Mouse (Mus musculus) hindbrain, embryonic 14.5 days (tissue): Measurements from ENCODE around the gene Ago3. TPM values are rescaled to one million over a fixed set of nuclear protein-coding genes. Genes with fewer than 3 reads are reported as not detected.
A peak's percentile ranks its signal among the peaks of the same experiment; 100 is the strongest.

Experiments used
- ATAC-seq: fragments of 200-750 bp; cut with Nextera tagmentation; 2 replicates; pipeline ENCODE4 v1.8.0; 2017; ENCODE audit warnings: moderate number of reproducible peaks, mild to moderate bottlenecking, moderate TSS enrichment, moderate library complexity; ENCODE audit not compliant: low FRiP score
- DNase-seq: peaks from one replicate; pipeline ENCODE4 v3.0.0-alpha.2; 2015; ENCODE audit warnings: low spot score
- H3K27ac ChIP-seq: fragments of 300-500 bp; sonication (generic); 2 replicates; pipeline ENCODE4 v1.5.1; 2014; ENCODE audit warnings: mild to moderate bottlenecking, moderate library complexity
- H3K27me3 ChIP-seq: fragments of 300-500 bp; sonication (generic); 2 replicates; pipeline ENCODE4 v1.6.1; 2014; ENCODE audit warnings: mild to moderate bottlenecking, low read length, mixed read lengths; ENCODE audit not compliant: control insufficient read depth, insufficient read depth
- H3K36me3 ChIP-seq: fragments of 300-500 bp; sonication (generic); replicated peaks from 2 replicates; pipeline ENCODE4 v1.6.1; 2014; ENCODE audit not compliant: control insufficient read depth, insufficient read depth
- H3K4me1 ChIP-seq: fragments of 300-500 bp; sonication (generic); replicated peaks from 2 replicates; pipeline ENCODE4 v1.6.1; 2014; ENCODE audit warnings: antibody characterized with exemption, low read length, mixed read lengths; ENCODE audit not compliant: control insufficient read depth, insufficient read depth
- H3K4me2 ChIP-seq: fragments of 300-500 bp; sonication (generic); replicated peaks from 2 replicates; pipeline ENCODE4 v1.6.1; 2014; ENCODE audit warnings: mild to moderate bottlenecking, moderate library complexity
- H3K4me3 ChIP-seq: fragments of 300-500 bp; sonication (generic); replicated peaks from 2 replicates; pipeline ENCODE4 v1.5.1; 2014; ENCODE audit warnings: mild to moderate bottlenecking, low read length
- H3K9ac ChIP-seq: fragments of 300-500 bp; sonication (generic); 2 replicates; pipeline ENCODE4 v1.6.1; 2014
- H3K9me3 ChIP-seq: fragments of 300-500 bp; sonication (generic); 2 replicates; pipeline ENCODE4 v1.6.1; 2016; ENCODE audit warnings: low read length; ENCODE audit not compliant: control insufficient read depth
- WGBS: fragments of 180-500 bp; shearing (Covaris S2); extraction: QIAGEN DNeasy Blood & Tissue Kit; methylation state at CpG from one replicate; pipeline ENCODE4 v1.1.7; 2014; 5-methylcytosine and 5-hydroxymethylcytosine counted together
- polyA plus RNA-seq: library from polyadenylated mRNA; unstranded; fragments of >200 nt; fragmentation: Nextera tagmentation; extraction: Ambion mirVana; gene quantifications from 2 replicates; pipeline ENCODE4 v1.2.1, GENCODE M21; 2014

Gene Ago3
- polyA plus RNA-seq, 1 experiment from 2014 or later, result 19.7 TPM

- 37% methylated on average over 13 of the region's 13 CpGs for WGBS
Measured at GRCm38 (mm10) chr4:126291196-126291595, 138.2 kb downstream of the Ago3 start.

GRCm38 (mm10) chr4:126290314-126290713, 139.0 kb downstream of the Ago3 start:
- Histone ChIP-seq H3K27me3 (peaks cover 41% of the 10 kb centered on the region), H3K4me3 (no peak overlapping the region), H3K4me1 (peaks cover 5% of the 10 kb centered on the region; the same call in 1 of the 2 replicates), H3K9ac (no peak overlapping the region), H3K4me2 (no peak overlapping the region), H3K36me3 (no peaks in the 10 kb centered on the region), H3K27ac (no peak overlapping the region), H3K9me3 (no peaks in the 10 kb centered on the region)
- WGBS, result 86% methylated on average over 8 of the region's 8 CpGs
- no peak for DNase-seq
- ATAC-seq, result no peak

More at GRCm38 (mm10) chr4:126291196-126291595, 138.2 kb downstream of the Ago3 start:
- Histone ChIP-seq H3K4me1 (peaks cover 5% of the 10 kb centered on the region; the same call in 1 of the 2 replicates), H3K36me3 (no peaks in the 10 kb centered on the region), H3K9ac (no peak overlapping the region), H3K9me3 (no peaks in the 10 kb centered on the region), H3K4me3 (no peak overlapping the region), H3K27ac (no peak overlapping the region), H3K27me3 (peaks cover 42% of the 10 kb centered on the region), H3K4me2 (no peak overlapping the region)
- ATAC-seq, result no peak
- no peak for DNase-seq

- Histone ChIP-seq H3K27me3 (peaks cover 41% of the 10 kb centered on the region), H3K4me2 (no peak overlapping the region), H3K27ac (no peak overlapping the region), H3K4me3 (no peak overlapping the region), H3K9me3 (no peaks in the 10 kb centered on the region), H3K4me1 (peaks cover 5% of the 10 kb centered on the region; the same call in 1 of the 2 replicates), H3K36me3 (no peaks in the 10 kb centered on the region), H3K9ac (no peak overlapping the region)
- WGBS, result 36% methylated on average over 17 of the region's 17 CpGs
- DNase-seq (no peak), ATAC-seq (no peak)
Measured at GRCm38 (mm10) chr4:126288085-126288666, 141.2 kb downstream of the Ago3 start.

- DNase-seq (no peak), ATAC-seq (no peak)
- WGBS, result 27% methylated on average over 11 of the region's 11 CpGs
- no peak overlapping the region for H3K9ac ChIP-seq
- peaks cover 5% of the 10 kb centered on the region; the same call in 1 of the 2 replicates for H3K4me1 ChIP-seq
- H3K4me3 ChIP-seq, result no peak overlapping the region; the same call in 1 of the 2 replicates
- no peak overlapping the region for H3K27ac ChIP-seq
- no peak overlapping the region for H3K4me2 ChIP-seq
- no peaks in the 10 kb centered on the region for H3K36me3 ChIP-seq
- peaks cover 41% of the 10 kb centered on the region for H3K27me3 ChIP-seq
- no peaks in the 10 kb centered on the region for H3K9me3 ChIP-seq
Measured at GRCm38 (mm10) chr4:126287302-126287995, 141.9 kb downstream of the Ago3 start.

- Histone ChIP-seq H3K4me2 (peak within 1 kb of the TSS; percentile 46), H3K27me3 (peaks cover 41% of the 10 kb centered on the region), H3K4me3 (peak within 1 kb of the TSS; percentile 29), H3K9ac (0 out of 2 replicates have a peak within 1 kb of the TSS, but pooled peaks have one; percentile 28), H3K36me3 (no peaks in the 10 kb centered on the region), H3K27ac (no peak within 1 kb of the TSS), H3K4me1 (peaks cover 5% of the 10 kb centered on the region; the same call in 1 of the 2 replicates), H3K9me3 (no peaks in the 10 kb centered on the region)
- DNase-seq, result no peak
- ATAC-seq, result no peak; the same call in 1 of the 2 replicates
- WGBS, result 2% methylated on average over 42 of the region's 42 CpGs
Measured at GRCm38 (mm10) chr4:126286492-126286891, 142.9 kb downstream of the Ago3 start, which contains the start of gene Col8a2. TSS of gene Col8a2 (plus strand) at chr4:126286793.

- Histone ChIP-seq H3K27ac (no peak overlapping the region), H3K36me3 (no peaks in the 10 kb centered on the region), H3K4me2 (no peak overlapping the region), H3K9me3 (no peaks in the 10 kb centered on the region), H3K27me3 (peaks cover 30% of the 10 kb centered on the region), H3K4me1 (peaks cover 5% of the 10 kb centered on the region; the same call in 1 of the 2 replicates), H3K9ac (no peak overlapping the region), H3K4me3 (no peak overlapping the region)
- DNase-seq (no peak), ATAC-seq (no peak)
- 89% methylated on average over 8 of the region's 8 CpGs for WGBS
Measured at GRCm38 (mm10) chr4:126283582-126283981, 145.8 kb downstream of the Ago3 start.

- ATAC-seq, result no peak
- H3K9me3 ChIP-seq, result no peaks in the 10 kb centered on the region
- no peak overlapping the region for H3K4me3 ChIP-seq
- DNase-seq, result no peak
- no peak overlapping the region for H3K27ac ChIP-seq
- 61% methylated on average over 9 of the region's 9 CpGs for whole genome bisulfite sequencing
- H3K36me3 ChIP-seq, result no peaks in the 10 kb centered on the region
- H3K9ac ChIP-seq, result no peak overlapping the region
- peaks cover 2% of the 10 kb centered on the region; the same call in 1 of the 2 replicates for H3K4me1 ChIP-seq
- H3K27me3 ChIP-seq, result peaks cover 12% of the 10 kb centered on the region
- no peak overlapping the region for H3K4me2 ChIP-seq
Measured at GRCm38 (mm10) chr4:126281706-126282105, 147.7 kb downstream of the Ago3 start.

Other genes starting within 250 kb of the Ago3 start
- 127 and 139 TPM in 2 replicates for gene Thrap3, start 226.8 kb downstream of the Ago3 start, polyA plus RNA-seq
- gene Map7d1, start 173.2 kb downstream of the Ago3 start, polyA plus RNA-seq, result 84.2 and 90.0 TPM in 2 replicates
- 40.7 and 45.9 TPM in 2 replicates for gene Trappc3, start 167.2 kb downstream of the Ago3 start, polyA plus RNA-seq
- gene Col8a2, start 142.8 kb downstream of the Ago3 start, polyA plus RNA-seq, result 8.1 and 9.9 TPM in 2 replicates
- 56.4 and 57.9 TPM in 2 replicates for gene Adprhl2, start 107.9 kb downstream of the Ago3 start, polyA plus RNA-seq
- 7.2 and 8.2 TPM in 2 replicates for gene Tekt2, start 103.9 kb downstream of the Ago3 start, polyA plus RNA-seq
- 14.3 and 15.0 TPM in 2 replicates for gene Ago1, start 39.0 kb upstream of the Ago3 start, polyA plus RNA-seq
- 8.8 and 9.8 TPM in 2 replicates for gene Ago4, start 103.9 kb upstream of the Ago3 start, polyA plus RNA-seq
- 3.7 and 5.8 TPM in 2 replicates for gene Clspn, start 127.4 kb upstream of the Ago3 start, polyA plus RNA-seq
- gene 5730409E04Rik, start 180.3 kb upstream of the Ago3 start, polyA plus RNA-seq, result 15.6 and 16.8 TPM in 2 replicates
- 432 and 451 TPM in 2 replicates for gene Psmb2, start 248.1 kb upstream of the Ago3 start, polyA plus RNA-seq